Mouse (Mus musculus) cerebellum, adult 2 months (tissue): ENCODE measurements around the gene Palld.

Source experiments
- CTCF ChIP-seq: fragments of 200-500 bp; IDR thresholded peaks from 2 replicates; pipeline ENCODE4 v1.5.1; 2011; ENCODE audit warnings: low read depth, mild to moderate bottlenecking, control low read depth, low read length, moderate library complexity, borderline replicate concordance; ENCODE audit not compliant: insufficient read depth
- POLR2A ChIP-seq: fragments of 200-500 bp; IDR thresholded peaks from 2 replicates; pipeline ENCODE4 v1.6.1; 2011; ENCODE audit warnings: low read length, control low read depth, borderline replicate concordance; ENCODE audit not compliant: insufficient read depth

DNA sequence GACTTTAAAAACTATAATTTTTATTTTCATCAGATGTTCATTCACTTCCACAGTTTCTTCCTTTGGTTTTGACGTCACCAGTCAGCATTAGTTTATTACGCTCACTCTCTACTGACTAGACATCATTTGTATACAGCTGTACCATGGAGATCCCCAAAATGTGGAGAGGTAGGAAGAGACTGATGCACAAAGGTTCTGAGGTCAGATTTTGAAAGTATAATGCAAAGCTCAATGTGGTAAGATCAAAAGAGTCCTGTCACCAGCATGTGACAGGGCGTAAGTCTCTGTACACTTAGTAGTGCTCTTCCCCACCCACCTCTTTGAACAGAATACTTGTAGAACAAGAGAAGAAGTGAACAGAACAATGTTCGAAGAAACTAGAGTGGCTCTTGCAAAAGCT is 339.9 kb downstream of the Palld start:
- no peak for TF ChIP-seq POLR2A
- TF ChIP-seq CTCF, result no peak
